Mouse (Mus musculus) mouse embryonic stem cell (cell line): ENCODE results near the gene Mob2.

Experiments
- in situ Hi-C, 2 experiments: fragments of 300-500 bp; cut with MboI; formaldehyde crosslinking; loops; 1 replicate in 1 of 2; 3 replicates in 1 of 2; pipeline ENCODE4 v1.14.3; 2019 to 2020; ENCODE audit warnings: low sequenced_read_pairs in 2 of 2, low pct_unique_long_range_greater_than_20kb in 1 of 2, mixed read lengths in 1 of 2; ENCODE audit not compliant: unreplicated experiment in 1 of 2

The Mob2 gene

DNA sequence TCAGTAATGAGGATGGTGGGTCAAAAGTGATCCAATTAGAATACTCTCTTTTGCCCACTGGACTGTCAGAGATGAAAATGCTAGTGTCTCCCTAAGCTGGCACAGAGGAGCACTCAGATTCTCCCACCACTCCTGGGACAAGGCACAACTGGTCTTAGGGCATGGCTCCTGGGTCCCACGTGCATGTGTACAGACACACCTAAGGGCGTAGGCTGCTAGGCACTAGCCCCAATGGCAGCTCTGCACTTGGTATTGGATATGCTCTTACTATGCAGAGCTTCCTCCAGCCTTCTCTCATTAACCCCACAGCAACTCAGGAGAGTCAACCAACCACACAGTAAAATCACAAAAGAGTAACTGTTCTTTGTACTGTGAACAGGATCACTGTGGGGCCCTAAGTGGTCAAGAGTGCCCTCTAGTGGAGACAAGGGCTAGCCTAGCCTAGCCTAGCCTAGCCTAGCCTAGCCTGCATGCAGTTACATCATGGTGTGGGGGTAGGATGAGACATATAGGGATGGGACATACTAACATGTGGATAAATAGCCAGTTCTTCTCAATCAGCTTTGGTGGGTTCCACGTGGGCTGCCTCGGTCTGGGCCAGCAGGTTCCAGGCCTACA, 23.2 kb downstream of the Mob2 start:
- in situ Hi-C loops: no loop called here

DNA sequence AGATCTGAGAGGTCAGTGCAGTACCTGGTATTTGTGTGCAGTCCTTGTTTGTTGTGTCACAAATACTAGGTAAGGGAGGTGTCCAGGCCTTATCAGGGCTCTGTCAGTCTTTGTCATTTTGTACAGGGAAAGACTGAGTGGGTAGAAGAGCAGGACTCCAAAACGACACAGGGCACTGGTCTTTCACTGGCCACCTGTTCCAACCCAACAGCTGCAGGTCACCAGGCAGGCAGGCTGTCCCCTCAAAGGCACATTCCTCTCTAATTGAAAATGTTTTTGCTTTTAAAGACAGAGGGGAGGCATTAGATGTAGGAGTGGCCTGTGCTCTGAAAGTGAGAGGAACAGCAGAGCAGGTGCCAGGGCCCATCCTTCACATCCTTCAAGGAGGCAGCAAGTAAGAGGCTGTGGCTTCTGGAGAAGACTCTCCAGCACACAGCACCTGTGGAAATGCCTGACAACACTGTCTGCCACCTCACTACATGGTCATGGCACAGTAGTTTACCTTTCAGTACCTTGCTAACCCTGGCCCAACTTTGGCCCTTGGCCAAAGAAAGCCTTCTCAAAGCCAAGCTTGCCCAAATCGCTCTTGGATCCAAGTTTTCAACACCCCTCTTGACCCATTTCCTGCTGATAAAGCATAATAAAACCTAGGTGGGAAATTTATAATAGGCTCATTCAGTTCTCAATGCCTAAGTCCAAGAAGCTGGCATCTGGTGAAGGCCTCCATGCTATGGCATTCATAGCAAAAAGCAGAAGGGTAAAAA, 25.6 kb downstream of the Mob2 start:
- in situ Hi-C loops: no loop called here

DNA sequence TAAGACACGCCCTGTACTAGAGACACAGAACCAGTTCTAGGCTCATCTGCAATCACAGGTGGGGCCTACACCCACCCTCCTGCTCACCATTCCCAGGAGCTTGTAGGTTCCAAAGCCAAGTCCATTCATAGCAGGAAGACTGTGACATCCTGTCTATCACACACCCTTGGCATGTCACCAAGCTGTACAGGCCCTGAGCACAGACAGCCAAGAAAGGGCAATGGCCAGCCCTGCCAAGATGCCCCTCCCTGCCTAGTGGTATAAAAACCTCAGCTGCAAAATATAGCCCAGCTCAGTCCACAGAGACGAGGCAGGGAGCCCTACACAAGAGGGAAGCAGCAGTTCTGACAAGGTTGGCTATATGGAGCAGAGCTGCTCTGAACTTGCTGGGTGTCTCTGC, 26.7 kb downstream of the Mob2 start:
- in situ Hi-C loops: no loop called here

- in situ Hi-C loops: no loop called here
Measured at GRCm38 (mm10) chr7:142030073-142030472, 30.8 kb downstream of the Mob2 start.

DNA sequence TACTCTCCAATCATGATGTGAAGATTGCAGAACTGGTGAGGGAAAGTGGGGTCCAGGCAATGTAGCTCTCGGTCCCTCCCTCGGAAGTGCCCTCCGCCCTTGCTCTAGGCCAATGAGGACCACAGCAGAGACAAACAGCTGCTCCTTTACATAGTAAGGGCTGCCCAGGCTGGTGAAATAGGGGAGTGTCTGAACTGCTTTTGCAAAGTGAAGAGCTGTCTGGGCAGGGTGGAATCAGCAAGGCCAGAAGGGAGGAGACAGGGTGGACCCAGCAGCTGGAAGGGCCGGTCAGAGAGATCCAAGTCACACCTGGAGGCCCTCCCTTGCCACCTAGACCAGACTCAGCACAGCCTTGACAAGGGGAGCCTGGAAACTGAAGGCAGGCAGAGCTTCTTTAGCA, 34.9 kb downstream of the Mob2 start:
- in situ Hi-C loops: no loop called here

DNA sequence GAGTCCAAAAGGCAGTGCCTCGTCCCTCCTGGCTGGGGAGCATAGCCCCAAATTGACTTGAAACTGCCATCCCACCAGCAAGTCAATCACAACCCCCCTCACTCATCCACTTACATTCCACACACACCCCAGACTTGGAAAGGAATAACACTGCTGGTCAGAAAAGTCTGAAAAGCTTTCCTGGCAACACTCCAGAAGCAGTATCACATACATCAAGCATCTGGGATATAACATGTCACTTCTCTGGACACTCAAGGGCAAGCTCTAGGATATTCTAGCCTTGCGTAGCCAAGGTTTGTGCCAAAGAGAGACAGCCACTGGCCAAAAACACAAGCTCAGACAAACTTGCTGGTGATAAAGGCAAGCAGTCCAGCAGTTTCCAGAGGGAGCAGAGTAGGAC, 35.7 kb downstream of the Mob2 start:
- in situ Hi-C loops: no loop called here

DNA sequence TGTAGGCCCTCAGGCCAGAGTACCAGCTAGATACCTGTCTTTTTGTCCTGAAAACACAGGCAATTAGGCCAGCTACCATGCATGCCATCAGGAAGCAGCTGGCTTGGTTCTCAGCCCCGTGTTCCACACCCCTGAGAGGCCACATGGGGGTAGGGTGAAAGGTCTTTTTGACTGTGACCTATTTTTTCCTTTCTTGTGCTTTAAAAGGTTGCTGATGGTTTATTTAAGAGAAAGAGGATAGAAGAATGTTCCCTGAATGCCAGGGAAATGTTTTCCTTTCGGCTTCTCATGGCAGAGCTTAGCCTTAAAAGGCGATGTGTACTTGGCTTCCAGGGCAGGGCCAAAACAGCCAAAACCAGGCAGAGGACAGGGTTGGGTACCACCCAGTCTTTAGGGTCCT, 40.0 kb downstream of the Mob2 start:
- in situ Hi-C loops: no loop called here

- in situ Hi-C loops: no loop called here
Measured at GRCm38 (mm10) chr7:142019699-142020098, 41.2 kb downstream of the Mob2 start.

- in situ Hi-C loops: no loop called here
Measured at GRCm38 (mm10) chr7:142016562-142016961, 44.3 kb downstream of the Mob2 start.

DNA sequence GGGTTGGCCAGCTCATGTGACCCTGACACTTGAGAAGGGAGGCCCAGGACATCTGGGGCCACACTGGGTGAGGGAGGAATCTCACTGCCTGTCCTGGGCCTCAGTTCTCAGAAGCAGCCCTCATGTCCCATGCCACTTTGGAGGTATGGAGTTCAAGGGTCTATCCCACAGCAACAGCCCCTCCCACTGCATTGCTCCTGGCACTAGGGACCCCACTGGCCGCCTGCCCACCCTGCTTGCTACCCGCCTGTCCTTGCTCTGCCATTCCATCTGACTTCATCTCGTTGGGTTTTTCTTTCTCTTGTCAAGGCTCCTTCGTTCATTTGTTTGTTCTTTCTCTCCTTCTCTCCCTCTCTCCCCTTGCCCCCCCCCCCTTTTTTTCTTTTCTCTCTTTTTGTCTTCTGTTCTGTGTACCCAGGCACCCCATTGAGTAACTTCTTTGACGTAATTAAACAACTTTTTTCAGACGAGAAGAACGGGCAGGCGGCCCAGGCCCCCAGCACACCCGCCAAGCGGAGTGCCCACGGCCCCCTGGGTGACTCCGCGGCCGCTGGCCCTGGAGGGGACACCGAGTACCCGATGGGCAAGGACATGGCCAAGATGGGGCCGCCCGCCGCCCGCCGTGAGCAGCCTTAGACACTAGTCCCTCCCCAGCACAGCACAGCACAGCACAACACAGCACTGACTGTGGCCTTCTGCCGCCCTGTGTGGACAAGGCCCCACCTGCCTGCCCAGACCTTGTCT, 59.1 kb downstream of the Mob2 start:
- in situ Hi-C loops: no loop called here

DNA sequence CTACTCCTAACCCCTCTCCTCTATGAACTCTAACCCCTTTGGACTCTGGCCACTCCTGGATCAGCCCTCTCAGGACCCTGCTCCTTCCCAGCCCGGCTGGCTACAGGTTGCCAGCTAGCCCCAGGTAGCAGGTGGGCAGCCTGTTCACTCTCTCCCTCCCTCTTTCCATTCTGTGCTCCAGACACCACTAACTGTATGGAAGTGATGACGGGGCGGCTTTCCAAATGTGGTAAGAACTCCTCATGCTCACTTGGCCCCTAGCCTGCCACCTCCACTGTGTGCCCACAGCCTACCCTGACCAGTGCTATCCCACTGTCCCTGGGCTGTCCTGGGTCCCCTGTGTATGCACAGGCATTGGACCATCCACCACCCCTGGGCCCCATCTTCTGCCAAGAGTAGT, 60.2 kb downstream of the Mob2 start:
- in situ Hi-C loops: no loop called here

DNA sequence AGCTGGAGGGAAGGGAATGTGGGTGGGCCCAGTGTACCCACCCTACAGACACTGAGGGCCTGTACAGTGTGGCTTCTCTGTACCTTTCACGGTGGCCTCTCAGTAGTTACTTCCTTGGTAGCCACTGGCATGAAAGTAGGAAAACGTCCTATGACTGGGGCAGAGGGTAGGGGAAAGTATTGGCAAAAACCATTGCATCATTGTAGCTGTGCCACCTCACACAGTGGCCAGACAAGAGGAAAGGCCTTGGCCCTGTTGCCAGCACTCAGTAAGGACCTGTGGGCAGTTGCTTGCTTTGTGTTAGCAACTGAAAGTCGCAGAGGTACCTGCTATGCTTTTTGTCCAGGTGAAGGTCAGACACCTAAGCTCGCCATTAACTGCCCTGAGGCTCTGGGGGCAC, 66.7 kb downstream of the Mob2 start:
- in situ Hi-C loops: no loop called here

DNA sequence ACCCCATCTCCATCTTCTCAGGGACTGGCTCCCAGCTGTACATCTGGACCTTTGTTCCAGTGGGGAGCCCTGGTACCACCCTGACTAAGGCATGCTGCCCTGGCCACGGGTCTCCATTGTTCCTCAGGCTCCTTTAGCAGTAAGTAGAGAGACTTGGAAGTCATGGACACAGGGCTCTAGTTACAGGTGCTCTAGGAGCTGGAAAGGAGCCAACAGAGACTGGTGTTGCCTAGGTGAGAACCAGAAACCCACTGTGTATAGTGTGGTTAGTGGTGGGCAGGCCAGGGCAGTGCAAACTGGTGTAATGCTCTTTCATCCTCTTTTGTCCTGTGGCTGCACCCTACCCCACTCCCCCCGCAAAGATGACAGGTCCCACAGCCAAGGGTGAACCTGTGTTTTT, 69.7 kb downstream of the Mob2 start:
- in situ Hi-C loops: no loop called here

DNA sequence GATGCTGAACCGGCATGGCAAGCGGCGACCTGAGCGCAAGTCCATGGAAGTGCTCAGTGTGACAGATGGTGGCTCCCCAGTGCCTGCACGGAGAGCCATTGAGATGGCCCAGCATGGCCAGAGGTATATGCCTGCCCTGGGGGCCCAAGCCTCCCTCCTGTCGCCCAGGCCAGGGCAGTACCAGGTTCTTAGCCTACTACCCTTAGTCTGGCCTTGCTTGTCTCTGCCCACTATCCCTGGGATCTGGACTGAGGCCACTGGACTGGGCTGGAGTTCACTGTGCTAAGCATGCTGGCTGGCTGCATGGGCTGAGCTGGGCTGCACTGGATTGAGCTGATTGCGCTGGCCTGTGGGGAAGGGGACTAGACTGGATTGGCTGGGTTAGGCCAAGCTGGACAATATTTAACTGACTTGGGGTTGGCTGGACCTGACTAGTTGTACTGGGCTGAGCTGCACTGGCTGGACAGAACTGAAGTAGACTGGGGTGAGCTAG, 72.5 kb downstream of the Mob2 start:
- in situ Hi-C loops: no loop called here

DNA sequence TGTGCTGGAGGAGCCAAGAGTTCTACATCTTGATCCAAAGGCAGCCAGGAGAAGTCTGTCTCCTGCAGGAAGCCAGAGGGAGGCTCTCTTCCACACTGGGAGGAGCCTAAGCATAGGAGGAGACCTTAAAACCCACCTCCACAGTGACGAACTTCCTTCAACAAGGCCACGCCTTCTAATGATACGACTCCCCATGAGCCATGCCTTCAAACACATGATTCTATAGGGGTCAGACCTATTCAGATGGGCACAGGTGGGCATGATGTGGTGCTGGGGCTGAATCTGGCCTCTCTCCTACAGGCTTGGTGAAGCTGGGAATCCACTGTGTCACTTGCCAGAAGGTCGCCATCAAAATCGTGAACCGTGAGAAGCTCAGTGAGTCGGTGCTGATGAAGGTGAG, 79.6 kb downstream of the Mob2 start:
- in situ Hi-C loops: no loop called here

GRCm38 (mm10) chr7:141979247-141979646, 81.6 kb downstream of the Mob2 start:
- in situ Hi-C loops: no loop called here

DNA sequence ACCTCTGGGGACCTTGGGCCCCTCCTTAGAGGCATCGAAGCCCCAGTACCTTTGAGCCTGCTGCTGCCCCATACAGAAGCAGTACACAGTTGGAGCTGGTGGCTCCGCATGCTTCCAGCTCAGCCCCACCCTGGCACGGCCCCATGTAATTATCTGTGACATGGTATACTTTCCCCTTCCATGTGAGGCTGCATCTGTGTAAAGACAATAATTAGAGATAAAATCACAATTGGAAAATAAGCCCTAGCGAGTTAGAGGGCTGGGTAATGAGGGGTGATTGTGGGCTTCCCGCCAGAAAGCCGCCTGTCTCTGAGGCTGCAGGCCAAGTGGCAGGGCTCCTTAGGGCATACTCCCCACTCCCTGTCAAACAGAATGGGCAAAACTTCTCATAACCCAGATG, 82.9 kb downstream of the Mob2 start:
- in situ Hi-C loops: no loop called here

DNA sequence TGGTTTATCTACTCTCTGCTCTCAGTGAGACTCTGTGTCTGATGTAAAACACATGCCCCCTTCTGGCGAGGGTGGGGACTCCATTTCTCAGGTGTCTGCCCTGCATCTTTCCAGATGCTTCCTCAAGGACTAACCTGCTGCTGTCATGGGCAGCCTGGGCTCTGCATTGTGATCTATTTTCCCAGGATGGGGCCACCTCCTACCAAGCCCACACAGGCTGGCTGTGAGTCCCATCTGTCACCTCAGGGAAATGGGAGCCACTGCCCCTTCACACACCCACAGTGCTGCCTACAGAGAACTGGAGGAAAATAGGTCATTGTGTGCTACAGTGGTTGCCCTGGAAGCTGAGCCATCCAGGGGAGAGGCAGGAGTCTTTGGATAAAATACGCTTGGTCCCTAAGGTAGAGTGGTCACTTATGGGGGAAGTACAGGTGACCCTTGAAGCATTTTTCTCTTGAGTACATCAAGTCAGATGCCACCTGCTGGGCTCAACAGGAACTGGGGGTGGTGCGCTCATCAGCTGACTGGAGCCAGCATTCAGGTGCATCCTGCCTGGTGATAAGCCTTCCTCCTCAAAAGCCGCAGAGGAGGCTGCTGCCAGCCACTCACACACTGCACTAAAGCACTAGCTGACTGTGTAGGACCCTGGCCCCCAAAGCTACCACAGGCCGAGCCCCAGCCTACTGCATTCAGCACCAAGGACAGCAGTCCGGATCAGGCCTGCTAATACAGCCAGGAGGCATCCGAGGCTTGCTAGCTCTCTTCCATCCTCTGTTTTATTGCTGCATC, 87.8 kb downstream of the Mob2 start:
- in situ Hi-C loops: no loop called here

GRCm38 (mm10) chr7:141966281-141966680, 94.6 kb downstream of the Mob2 start:
- in situ Hi-C loops: no loop called here
